Mouse (Mus musculus) heart, postnatal 0 days (tissue): ENCODE measurements around the gene Rcn3.

ENCODE experiments used
- CTCF ChIP-seq: IDR thresholded peaks from 2 replicates; pipeline ENCODE4 v1.5.1; 2016; ENCODE audit warnings: antibody characterized with exemption, control low read depth, low read depth
- EP300 ChIP-seq: IDR thresholded peaks from 2 replicates; pipeline ENCODE4 v1.6.1; 2016; ENCODE audit warnings: antibody characterized with exemption, low read depth

DNA sequence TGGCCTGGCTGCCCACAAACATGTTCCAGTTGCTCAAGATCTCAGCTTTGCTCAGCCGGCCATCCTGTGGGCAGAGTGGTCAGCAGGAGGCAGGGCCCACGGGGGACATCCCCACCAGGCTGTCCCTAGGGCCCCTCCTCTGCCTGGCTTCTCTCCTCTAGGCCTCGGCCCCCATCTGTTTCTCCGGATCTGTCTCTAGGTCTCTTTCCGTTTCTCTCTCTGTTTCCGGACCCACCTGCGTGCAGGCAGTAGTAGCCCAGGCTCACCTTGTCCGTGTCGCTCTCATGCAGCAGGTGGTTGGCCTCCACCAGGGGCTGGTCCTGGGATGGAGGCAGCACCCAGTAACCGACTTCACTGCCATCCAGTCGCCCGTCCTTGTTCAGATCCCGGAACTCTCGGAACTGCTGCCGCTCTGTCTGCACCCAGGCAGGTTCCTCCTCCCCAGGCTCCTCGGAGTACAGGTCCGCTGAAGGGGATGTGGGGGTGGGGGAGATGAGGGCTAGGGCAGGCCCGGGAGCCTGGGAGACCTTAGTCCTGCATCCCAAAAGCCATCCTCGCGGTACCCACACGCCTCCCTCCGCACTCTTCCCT is 8.6 kb downstream of the Rcn3 start:
- TF ChIP-seq CTCF (no peak), EP300 (no peak)
